Mouse (Mus musculus): ENCODE measurements around the gene 1700012B07Rik.

- TF ChIP-seq CTCF (IDR thresholded peaks at IDR 0.05; ENCODE audit: extremely low read depth, insufficient read length, insufficient replicate concordance, low read depth, low read length) (no peak), POLR2A (IDR thresholded peaks at IDR 0.05; ENCODE audit: low read depth, low read length) (no peak)
These were observed 35.9 kb downstream of the 1700012B07Rik start for GRCm38 (mm10) chr11:109791965-109792364.
